Mouse (Mus musculus): Measurements from ENCODE around the gene Tbc1d14. TPM values are rescaled to one million over a fixed set of nuclear protein-coding genes. Genes with fewer than 3 reads are reported as not detected.

Gene Tbc1d14
- polyA plus RNA-seq (2015; fragmentation: Nextera tagmentation; extraction: Ambion mirVana) = 67.0 and 68.0 TPM in 2 replicates

DNA sequence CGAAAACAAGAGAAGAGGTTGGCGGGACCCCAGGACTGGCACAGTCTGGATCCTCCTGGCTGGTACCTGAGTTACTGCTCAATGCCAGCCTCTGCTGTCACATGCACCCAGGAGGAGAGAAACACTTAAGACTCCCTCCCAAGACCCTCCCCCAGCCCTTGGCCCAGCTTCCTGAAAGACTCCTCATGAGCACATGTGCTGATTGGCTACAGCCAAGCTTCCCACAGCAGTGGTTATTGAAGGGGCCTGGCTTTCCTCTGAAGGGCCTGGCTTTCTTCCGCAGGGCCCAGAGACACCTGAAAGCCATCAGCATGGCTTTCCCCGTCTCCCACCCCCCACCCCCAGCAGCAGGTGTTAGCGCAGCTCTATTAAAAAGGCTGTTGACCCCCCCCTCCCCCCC lies at the start of gene Tbc1d14:
Gene Tbc1d14, minus strand, starts transcription at position 101 of the 400 bp plus-strand sequence.
- Histone ChIP-seq H3K27me3 (no peaks in the 10 kb centered on the region), H3K4me1 (no peaks in the 10 kb centered on the region), H3K36me3 (ENCODE audit: poor library complexity, severe bottlenecking) (no peaks in the 10 kb centered on the region), H3K9me3 (replicated peaks) (no peaks in the 10 kb centered on the region), H3K4me2 (no peak within 1 kb of the TSS), H3K27ac (no peak within 1 kb of the TSS), H3K9ac (no peak within 1 kb of the TSS), H3K4me3 (no peak within 1 kb of the TSS)
- ATAC-seq = no peak
- WGBS = 87% methylated on average over 5 of the region's 5 CpGs

DNA sequence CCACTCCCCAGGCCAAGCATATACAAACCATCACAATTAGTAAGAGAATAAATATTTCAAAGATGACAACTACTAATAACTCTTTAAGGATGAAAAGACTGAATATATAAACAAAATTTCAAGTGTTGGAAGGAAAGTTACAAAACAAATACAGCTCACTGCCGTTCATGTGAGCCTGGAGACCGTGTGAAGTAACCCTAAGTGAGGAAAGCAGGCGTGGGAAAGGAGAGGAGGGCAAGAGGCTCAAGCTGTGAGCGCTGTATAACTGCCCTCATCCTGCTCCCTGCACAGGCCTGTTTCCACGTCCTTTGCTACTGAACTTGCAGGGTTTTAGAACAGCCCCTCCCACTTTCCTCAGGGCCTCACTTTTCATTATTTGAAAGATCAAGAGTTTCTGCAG lies 32.5 kb upstream of the Tbc1d14 start:
- no peak overlapping the region for H3K27ac ChIP-seq
- peaks cover 26% of the 10 kb centered on the region for H3K36me3 ChIP-seq (ENCODE audit: poor library complexity, severe bottlenecking)
- ATAC-seq = no peak
- H3K27me3 ChIP-seq = no peaks in the 10 kb centered on the region
- no peak overlapping the region for H3K4me3 ChIP-seq
- H3K4me1 ChIP-seq = 0 out of 2 replicates have a peak, but pooled peaks cover 3% of the 10 kb centered on the region
- 81% methylated on average over 5 of the region's 5 CpGs for WGBS
- no peak overlapping the region for H3K9ac ChIP-seq
- H3K4me2 ChIP-seq = no peak overlapping the region
- no peaks in the 10 kb centered on the region for H3K9me3 ChIP-seq (replicated peaks)

GRCm38 (mm10) chr5:36623670-36624069 lies 30.6 kb upstream of the Tbc1d14 start:
- no peak overlapping the region for H3K9ac ChIP-seq
- WGBS = 93% methylated on average over 5 of the region's 5 CpGs
- no peak for ATAC-seq
- no peak overlapping the region for H3K4me2 ChIP-seq
- H3K9me3 ChIP-seq (replicated peaks) = no peaks in the 10 kb centered on the region
- no peaks in the 10 kb centered on the region for H3K27me3 ChIP-seq
- H3K4me1 ChIP-seq = 0 out of 2 replicates have a peak, but pooled peaks cover 3% of the 10 kb centered on the region
- no peak overlapping the region for H3K4me3 ChIP-seq
- H3K27ac ChIP-seq = no peak overlapping the region
- peaks cover 17% of the 10 kb centered on the region for H3K36me3 ChIP-seq (ENCODE audit: poor library complexity, severe bottlenecking)

- ATAC-seq = no peak
- H3K9me3 ChIP-seq (replicated peaks) = no peaks in the 10 kb centered on the region
- 0 out of 2 replicates have a peak, but pooled peaks cover 3% of the 10 kb centered on the region for H3K4me1 ChIP-seq
- no peak overlapping the region for H3K4me3 ChIP-seq
- peaks cover 28% of the 10 kb centered on the region for H3K36me3 ChIP-seq (ENCODE audit: poor library complexity, severe bottlenecking)
- no peak overlapping the region for H3K27ac ChIP-seq
- H3K9ac ChIP-seq = no peak overlapping the region
- WGBS = 84% methylated on average over 5 of the region's 5 CpGs
- no peaks in the 10 kb centered on the region for H3K27me3 ChIP-seq
- no peak overlapping the region for H3K4me2 ChIP-seq
These were observed 28.0 kb upstream of the Tbc1d14 start for GRCm38 (mm10) chr5:36621058-36621449.

GRCm38 (mm10) chr5:36620409-36621057 lies 27.5 kb upstream of the Tbc1d14 start:
- Histone ChIP-seq H3K4me2 (no peak overlapping the region), H3K9me3 (replicated peaks) (no peaks in the 10 kb centered on the region), H3K36me3 (ENCODE audit: poor library complexity, severe bottlenecking) (peaks cover 33% of the 10 kb centered on the region), H3K4me3 (no peak overlapping the region), H3K27me3 (no peaks in the 10 kb centered on the region), H3K4me1 (0 out of 2 replicates have a peak, but pooled peaks cover 3% of the 10 kb centered on the region), H3K9ac (no peak overlapping the region), H3K27ac (no peak overlapping the region)
- no peak for ATAC-seq
- 89% methylated on average over 8 of the region's 8 CpGs for WGBS

DNA sequence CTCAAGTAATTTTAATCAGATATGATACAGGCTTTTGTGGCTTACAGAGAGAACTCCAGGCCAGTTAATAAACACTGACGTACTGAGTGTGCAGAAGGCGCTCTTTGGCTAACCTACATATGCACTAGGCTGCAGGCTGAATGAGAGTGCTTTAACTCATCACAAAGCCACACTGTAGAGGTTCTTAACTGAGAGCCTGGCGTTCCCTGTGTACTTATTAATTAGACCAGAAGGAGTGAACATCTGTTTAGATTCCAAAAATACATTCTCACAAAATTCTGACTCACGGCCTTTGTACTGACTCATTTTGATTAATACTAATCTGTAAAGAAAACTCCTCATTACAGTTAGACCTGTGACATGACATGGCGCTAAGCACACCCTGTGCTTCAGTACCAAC lies 25.8 kb upstream of the Tbc1d14 start:
- H3K36me3 ChIP-seq (ENCODE audit: poor library complexity, severe bottlenecking) = peaks cover 50% of the 10 kb centered on the region
- no peak overlapping the region for H3K4me2 ChIP-seq
- 85% methylated on average over 5 of the region's 5 CpGs for WGBS
- H3K4me3 ChIP-seq = no peak overlapping the region
- H3K27me3 ChIP-seq = no peaks in the 10 kb centered on the region
- no peaks in the 10 kb centered on the region for H3K9me3 ChIP-seq (replicated peaks)
- H3K4me1 ChIP-seq = 0 out of 2 replicates have a peak, but pooled peaks cover 3% of the 10 kb centered on the region
- H3K9ac ChIP-seq = no peak overlapping the region
- no peak for ATAC-seq
- H3K27ac ChIP-seq = no peak overlapping the region

GRCm38 (mm10) chr5:36618356-36618755 lies 25.3 kb upstream of the Tbc1d14 start:
- Histone ChIP-seq H3K27me3 (no peaks in the 10 kb centered on the region), H3K9me3 (replicated peaks) (no peaks in the 10 kb centered on the region), H3K27ac (no peak overlapping the region), H3K4me3 (no peak overlapping the region), H3K4me2 (no peak overlapping the region), H3K36me3 (ENCODE audit: poor library complexity, severe bottlenecking) (peaks cover 55% of the 10 kb centered on the region), H3K9ac (no peak overlapping the region), H3K4me1 (0 out of 2 replicates have a peak, but pooled peaks cover 3% of the 10 kb centered on the region)
- no peak for ATAC-seq
- WGBS = 85% methylated on average over 4 of the region's 4 CpGs

- H3K27me3 ChIP-seq = no peaks in the 10 kb centered on the region
- ATAC-seq = no peak
- H3K4me3 ChIP-seq = no peak overlapping the region
- H3K4me2 ChIP-seq = no peak overlapping the region
- H3K9ac ChIP-seq = no peak overlapping the region
- H3K4me1 ChIP-seq = no peaks in the 10 kb centered on the region
- H3K9me3 ChIP-seq (replicated peaks) = no peaks in the 10 kb centered on the region
- H3K27ac ChIP-seq = no peak overlapping the region
- 94% methylated on average over 4 of the region's 4 CpGs for WGBS
- H3K36me3 ChIP-seq (ENCODE audit: poor library complexity, severe bottlenecking) = peaks cover 86% of the 10 kb centered on the region
These were observed 21.0 kb upstream of the Tbc1d14 start for GRCm38 (mm10) chr5:36614124-36614523.

- Histone ChIP-seq H3K4me1 (no peaks in the 10 kb centered on the region), H3K9me3 (replicated peaks) (no peaks in the 10 kb centered on the region), H3K36me3 (ENCODE audit: poor library complexity, severe bottlenecking) (peaks cover 88% of the 10 kb centered on the region), H3K27ac (no peak overlapping the region), H3K27me3 (no peaks in the 10 kb centered on the region), H3K4me3 (no peak overlapping the region), H3K4me2 (no peak overlapping the region), H3K9ac (no peak overlapping the region)
- 90% methylated on average over 2 of the region's 2 CpGs for WGBS
- ATAC-seq = no peak
These were observed 15.9 kb upstream of the Tbc1d14 start for GRCm38 (mm10) chr5:36608939-36609499.

DNA sequence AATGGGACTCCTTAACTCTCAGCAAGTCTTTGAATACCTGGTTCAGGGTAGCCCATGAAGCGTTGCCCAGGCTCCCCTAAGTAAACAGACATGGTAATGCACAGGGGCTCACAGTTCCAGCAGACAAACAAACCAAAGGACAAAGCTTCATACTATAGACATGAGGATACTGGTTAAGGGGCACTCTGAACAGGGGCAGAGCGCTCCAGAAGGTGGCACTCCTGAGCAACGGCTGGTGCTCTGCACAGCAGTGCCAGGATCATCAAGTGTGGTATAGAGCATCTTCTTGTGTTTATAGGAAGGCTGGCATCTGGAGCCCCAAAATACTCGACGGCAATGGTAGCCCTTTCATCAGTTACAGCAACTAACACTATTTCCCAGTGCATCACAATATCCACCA lies 10.0 kb upstream of the Tbc1d14 start:
- no peak overlapping the region for H3K9ac ChIP-seq
- no peaks in the 10 kb centered on the region for H3K9me3 ChIP-seq (replicated peaks)
- H3K4me1 ChIP-seq = no peaks in the 10 kb centered on the region
- no peaks in the 10 kb centered on the region for H3K27me3 ChIP-seq
- WGBS = 87% methylated on average over 5 of the region's 5 CpGs
- H3K27ac ChIP-seq = no peak overlapping the region
- peaks cover 94% of the 10 kb centered on the region for H3K36me3 ChIP-seq (ENCODE audit: poor library complexity, severe bottlenecking)
- no peak overlapping the region for H3K4me3 ChIP-seq
- H3K4me2 ChIP-seq = no peak overlapping the region
- ATAC-seq = 0 out of 2 replicates have a peak, but pooled peaks have one; percentile 45

DNA sequence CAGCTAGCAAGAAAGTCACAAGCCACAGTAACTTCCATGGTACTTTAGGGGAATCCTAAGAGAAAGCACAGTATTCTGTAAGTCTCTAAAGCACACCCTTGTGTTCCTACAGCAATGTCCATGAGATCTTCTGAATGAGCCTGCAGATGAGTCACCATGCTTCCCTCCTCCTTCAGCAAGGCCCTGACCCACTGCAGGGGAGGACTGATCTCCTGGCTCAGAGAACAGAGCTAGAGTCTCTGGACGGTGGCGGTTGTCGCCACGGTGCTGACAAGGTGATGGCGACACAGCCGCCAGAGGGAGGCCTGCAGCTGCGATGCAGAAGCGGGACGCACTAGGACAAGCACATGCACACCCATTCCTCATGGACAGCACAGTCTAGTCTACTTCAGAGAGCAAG lies 9.0 kb upstream of the Tbc1d14 start:
- H3K4me2 ChIP-seq = no peak overlapping the region
- no peaks in the 10 kb centered on the region for H3K9me3 ChIP-seq (replicated peaks)
- WGBS = 91% methylated on average over 9 of the region's 9 CpGs
- peaks cover 85% of the 10 kb centered on the region for H3K36me3 ChIP-seq (ENCODE audit: poor library complexity, severe bottlenecking)
- no peak overlapping the region for H3K9ac ChIP-seq
- H3K27me3 ChIP-seq = no peaks in the 10 kb centered on the region
- no peaks in the 10 kb centered on the region for H3K4me1 ChIP-seq
- no peak for ATAC-seq
- H3K27ac ChIP-seq = no peak overlapping the region
- H3K4me3 ChIP-seq = no peak overlapping the region

- no peak overlapping the region for H3K4me2 ChIP-seq
- H3K36me3 ChIP-seq (ENCODE audit: poor library complexity, severe bottlenecking) = peaks cover 80% of the 10 kb centered on the region
- no peaks in the 10 kb centered on the region for H3K9me3 ChIP-seq (replicated peaks)
- no peak overlapping the region for H3K4me3 ChIP-seq
- H3K27ac ChIP-seq = no peak overlapping the region
- ATAC-seq = no peak
- H3K27me3 ChIP-seq = no peaks in the 10 kb centered on the region
- H3K9ac ChIP-seq = no peak overlapping the region
- no peaks in the 10 kb centered on the region for H3K4me1 ChIP-seq
- WGBS = 88% methylated on average over 7 of the region's 7 CpGs
These were observed 8.4 kb upstream of the Tbc1d14 start for GRCm38 (mm10) chr5:36601492-36601891.
